Mouse (Mus musculus): ENCODE data around the gene Lamtor2. TPM values are rescaled to one million over a fixed set of nuclear protein-coding genes. Genes with fewer than 3 reads are reported as not detected.
A peak's percentile ranks its signal among the peaks of the same experiment; 100 is the strongest.

Gene Lamtor2
- total RNA-seq, 2 experiments from 2014 or later, result 99.5 to 115 TPM

GRCm38 (mm10) chr3:88528646-88529045 lies 24.2 kb downstream of the Lamtor2 start:
- DNase-seq (ENCODE audit: extremely low spot score in 1 of 2, low spot score in 1 of 2), result no peak

- no peak for DNase-seq (ENCODE audit: extremely low spot score in 1 of 2, low spot score in 1 of 2)
Observed at GRCm38 (mm10) chr3:88527565-88527964, 25.3 kb downstream of the Lamtor2 start.

- peak; percentile 58 to 78 for DNase-seq (ENCODE audit: extremely low spot score in 1 of 2, low spot score in 1 of 2)
Observed at GRCm38 (mm10) chr3:88526157-88527131, 26.4 kb downstream of the Lamtor2 start.

GRCm38 (mm10) chr3:88525021-88525420 lies 27.9 kb downstream of the Lamtor2 start:
- DNase-seq (ENCODE audit: extremely low spot score in 1 of 2, low spot score in 1 of 2), result no peak

GRCm38 (mm10) chr3:88523027-88523426 lies 29.8 kb downstream of the Lamtor2 start:
- no peak for DNase-seq (ENCODE audit: extremely low spot score in 1 of 2, low spot score in 1 of 2)

GRCm38 (mm10) chr3:88521803-88522331 lies 31.0 kb downstream of the Lamtor2 start:
- DNase-seq (ENCODE audit: extremely low spot score in 1 of 2, low spot score in 1 of 2), result peak in 1 of 2 experiments; percentile 60

GRCm38 (mm10) chr3:88521156-88521555 lies 31.7 kb downstream of the Lamtor2 start:
- no peak for DNase-seq (ENCODE audit: extremely low spot score in 1 of 2, low spot score in 1 of 2)

- no peak for DNase-seq (ENCODE audit: extremely low spot score in 1 of 2, low spot score in 1 of 2)
Observed at GRCm38 (mm10) chr3:88520078-88520477, 32.8 kb downstream of the Lamtor2 start.

- DNase-seq (ENCODE audit: extremely low spot score in 1 of 2, low spot score in 1 of 2), result no peak
Observed at GRCm38 (mm10) chr3:88518411-88518810, 34.5 kb downstream of the Lamtor2 start.

GRCm38 (mm10) chr3:88516407-88516806 lies 36.5 kb downstream of the Lamtor2 start:
- DNase-seq (ENCODE audit: extremely low spot score in 1 of 2, low spot score in 1 of 2), result no peak

GRCm38 (mm10) chr3:88515095-88515386 lies 37.8 kb downstream of the Lamtor2 start:
- no peak for DNase-seq (ENCODE audit: extremely low spot score in 1 of 2, low spot score in 1 of 2)

- no peak for DNase-seq (ENCODE audit: extremely low spot score in 1 of 2, low spot score in 1 of 2)
Observed at GRCm38 (mm10) chr3:88514231-88515094, 38.4 kb downstream of the Lamtor2 start.

- no peak for DNase-seq (ENCODE audit: extremely low spot score in 1 of 2, low spot score in 1 of 2)
Observed at GRCm38 (mm10) chr3:88513546-88514115, 39.2 kb downstream of the Lamtor2 start.

- no peak for DNase-seq (ENCODE audit: extremely low spot score in 1 of 2, low spot score in 1 of 2)
Observed at GRCm38 (mm10) chr3:88512896-88513545, 39.9 kb downstream of the Lamtor2 start.

- DNase-seq (ENCODE audit: extremely low spot score in 1 of 2, low spot score in 1 of 2), result no peak
Observed at GRCm38 (mm10) chr3:88512141-88512895, 40.6 kb downstream of the Lamtor2 start.

GRCm38 (mm10) chr3:88511559-88511958 lies 41.3 kb downstream of the Lamtor2 start:
- no peak for DNase-seq (ENCODE audit: extremely low spot score in 1 of 2, low spot score in 1 of 2)

- no peak for DNase-seq (ENCODE audit: extremely low spot score in 1 of 2, low spot score in 1 of 2)
Observed at GRCm38 (mm10) chr3:88510421-88511289, 42.2 kb downstream of the Lamtor2 start.

- peak; percentile 70 to 76 for DNase-seq (ENCODE audit: extremely low spot score in 1 of 2, low spot score in 1 of 2)
Observed at GRCm38 (mm10) chr3:88509692-88510420, 43.0 kb downstream of the Lamtor2 start, which contains the start of gene Lmna. Lmna (minus strand) TSS chr3:88509956.
